Mouse (Mus musculus) kidney, adult 2 months (tissue): ENCODE data around the gene Dnajc22.

Source experiments
- CTCF ChIP-seq: fragments of 200-500 bp; conservative IDR thresholded peaks from 2 replicates; pipeline ENCODE4 v1.5.1; 2011; ENCODE audit warnings: low read depth, mild to moderate bottlenecking, control low read depth, low read length, moderate library complexity, mixed read lengths; ENCODE audit not compliant: insufficient read depth, insufficient read length
- POLR2A ChIP-seq: fragments of 200-500 bp; IDR thresholded peaks from one replicate; pipeline ENCODE4 v1.6.1; 2011; ENCODE audit warnings: low read depth, low read length, control low read depth

DNA sequence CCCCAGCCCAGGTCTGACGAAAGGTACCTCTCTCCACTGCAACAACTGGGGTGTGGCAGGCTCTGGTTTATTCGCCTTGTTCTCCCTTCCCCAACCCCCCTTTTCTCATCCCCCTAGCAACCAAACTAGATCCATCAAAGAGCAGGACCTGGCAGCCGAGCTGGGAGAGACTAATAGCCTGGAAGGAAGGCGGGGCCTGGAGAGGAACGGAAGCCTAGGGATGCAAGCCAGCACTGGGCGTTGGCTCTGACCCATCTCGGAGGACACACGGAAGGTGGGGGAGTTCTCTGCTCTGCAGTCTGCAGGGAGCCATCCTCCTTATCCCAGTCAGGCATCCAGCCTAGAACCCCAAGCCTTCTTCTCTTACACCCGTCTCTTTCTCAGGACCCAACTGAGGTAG lies 39.6 kb upstream of the Dnajc22 start:
- TF ChIP-seq CTCF = no peak
- no peak for TF ChIP-seq POLR2A
